Mouse (Mus musculus) liver, postnatal 0 days (tissue): ENCODE results near the gene Prkaa1. TPM values are rescaled to one million over a fixed set of nuclear protein-coding genes. Genes with fewer than 3 reads are reported as not detected.
"Not testable (repeated sequence)": the region's sequence is repeated elsewhere in the genome, so short reads cannot be mapped to it uniquely, and the experiment has no call there.

Source experiments
- ATAC-seq: fragments of 200-750 bp; cut with Nextera tagmentation; 2 replicates; pipeline ENCODE4 v1.8.0; 2017; ENCODE audit warnings: mild to moderate bottlenecking, moderate library complexity
- DNase-seq: peaks from one replicate; pipeline ENCODE4 v3.0.0-alpha.2; 2016
- H3K27ac ChIP-seq: fragments of 300-500 bp; sonication (generic); 2 replicates; pipeline ENCODE4 v1.5.1; 2014; ENCODE audit warnings: antibody characterized with exemption, moderate library complexity, mild to moderate bottlenecking, low read depth
- H3K27me3 ChIP-seq: fragments of 300-500 bp; sonication (generic); 2 replicates; pipeline ENCODE4 v1.6.1; 2014; ENCODE audit warnings: low read length, control low read depth, mixed read lengths; ENCODE audit not compliant: insufficient read depth
- H3K36me3 ChIP-seq: fragments of 300-500 bp; sonication (generic); replicated peaks from 2 replicates; pipeline ENCODE4 v1.6.1; 2014; ENCODE audit warnings: mild to moderate bottlenecking, control low read depth, low read length, moderate library complexity, mixed read lengths; ENCODE audit not compliant: insufficient read depth
- H3K4me1 ChIP-seq: fragments of 300-500 bp; sonication (generic); 2 replicates; pipeline ENCODE4 v1.6.1; 2014; ENCODE audit warnings: antibody characterized with exemption, mild to moderate bottlenecking, control low read depth; ENCODE audit not compliant: insufficient read depth
- H3K4me2 ChIP-seq: fragments of 300-500 bp; sonication (generic); 2 replicates; pipeline ENCODE4 v1.6.1; 2014; ENCODE audit warnings: low read depth, mild to moderate bottlenecking, low read length, moderate library complexity, mixed read lengths
- H3K4me3 ChIP-seq: fragments of 300-500 bp; sonication (generic); 2 replicates; pipeline ENCODE4 v1.5.1; 2014; ENCODE audit warnings: low read depth, low read length
- H3K9ac ChIP-seq: fragments of 300-500 bp; sonication (generic); replicated peaks from 2 replicates; pipeline ENCODE4 v1.6.1; 2014; ENCODE audit warnings: mild to moderate bottlenecking, moderate library complexity
- H3K9me3 ChIP-seq: fragments of 300-500 bp; sonication (generic); 2 replicates; pipeline ENCODE4 v1.6.1; 2016; ENCODE audit warnings: mild to moderate bottlenecking, control low read depth, low read length, mixed read lengths
- CTCF ChIP-seq: sonication (generic); IDR thresholded peaks from 2 replicates; pipeline ENCODE4 v1.5.1; 2016; ENCODE audit warnings: antibody characterized with exemption, low read depth
- EP300 ChIP-seq: IDR thresholded peaks from 2 replicates; pipeline ENCODE4 v1.6.1; 2016; ENCODE audit warnings: antibody characterized with exemption, low read depth, mild to moderate bottlenecking
- WGBS: fragments of 180-500 bp; shearing (Covaris S2); extraction: QIAGEN DNeasy Blood & Tissue Kit; methylation state at CpG from one replicate; pipeline ENCODE4 v1.1.7; 2014; ENCODE audit not compliant: insufficient replicate concordance; 5-methylcytosine and 5-hydroxymethylcytosine counted together
- polyA plus RNA-seq: library from polyadenylated mRNA; unstranded; fragments of >200 nt; fragmentation: Nextera tagmentation; extraction: Ambion mirVana; gene quantifications from 2 replicates; pipeline ENCODE4 v1.2.1, GENCODE M21; 2015

Gene Prkaa1
- polyA plus RNA-seq, 1 experiment from 2014 or later = 7.2 TPM

DNA sequence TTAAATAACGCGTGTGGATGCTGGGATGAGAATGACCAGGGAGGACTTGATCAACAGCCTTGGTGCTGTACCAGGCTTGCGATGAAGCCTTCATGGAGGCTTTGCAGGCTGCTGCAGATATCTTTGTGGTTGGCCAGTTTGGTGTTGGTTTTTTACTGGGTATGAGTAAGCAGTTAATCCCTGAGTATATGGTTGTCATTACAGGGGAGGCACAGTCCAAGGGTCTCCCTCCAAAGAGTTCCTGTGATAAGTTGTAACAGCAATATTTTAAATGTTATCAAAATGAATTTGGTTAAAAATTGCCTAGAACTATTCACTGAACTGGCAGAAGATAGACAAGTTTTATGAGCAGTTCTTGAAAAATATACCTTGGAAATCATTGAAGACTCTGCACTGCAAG, 65.5 kb downstream of the Prkaa1 start:
- WGBS = 93% methylated on average over 3 of the region's 3 CpGs
- H3K9me3 ChIP-seq = no peaks in the 10 kb centered on the region
- no peak for DNase-seq
- no peak for TF ChIP-seq EP300
- TF ChIP-seq CTCF = no peak
- H3K4me3 ChIP-seq = no peak overlapping the region
- no peak overlapping the region for H3K27ac ChIP-seq
- no peaks in the 10 kb centered on the region for H3K27me3 ChIP-seq
- peaks cover 10% of the 10 kb centered on the region for H3K36me3 ChIP-seq
- no peak overlapping the region for H3K9ac ChIP-seq
- no peaks in the 10 kb centered on the region for H3K4me1 ChIP-seq
- ATAC-seq = no peak
- no peak overlapping the region for H3K4me2 ChIP-seq

DNA sequence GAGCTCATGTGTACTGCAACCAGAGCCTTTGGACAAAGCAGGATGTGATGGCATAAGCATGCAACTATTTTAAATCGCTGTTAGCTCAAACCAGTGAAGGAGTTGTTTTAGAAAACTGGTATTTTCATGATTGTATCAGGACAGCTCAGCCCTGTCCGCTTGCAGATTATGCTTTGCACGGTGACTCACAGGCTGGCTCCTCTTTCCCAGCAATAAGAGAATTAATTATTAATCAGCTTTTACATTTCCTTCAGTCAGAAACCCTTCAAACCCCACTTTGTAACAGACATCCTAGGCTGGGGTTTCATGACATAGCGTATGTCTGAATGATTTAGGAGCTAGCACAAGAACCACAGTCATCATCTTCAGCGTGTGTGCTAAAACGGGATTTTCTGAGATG, 76.8 kb downstream of the Prkaa1 start:
- no peak for DNase-seq
- H3K27ac ChIP-seq = no peak overlapping the region
- no peak overlapping the region for H3K9ac ChIP-seq
- H3K4me1 ChIP-seq = no peaks in the 10 kb centered on the region
- ATAC-seq = no peak
- H3K36me3 ChIP-seq = 0 out of 2 replicates have a peak, but pooled peaks cover 4% of the 10 kb centered on the region
- H3K27me3 ChIP-seq = no peaks in the 10 kb centered on the region
- WGBS = 88% methylated on average over 6 of the region's 6 CpGs
- TF ChIP-seq EP300 = no peak
- TF ChIP-seq CTCF = no peak
- H3K4me3 ChIP-seq = no peak overlapping the region
- no peaks in the 10 kb centered on the region for H3K9me3 ChIP-seq
- H3K4me2 ChIP-seq = no peak overlapping the region

DNA sequence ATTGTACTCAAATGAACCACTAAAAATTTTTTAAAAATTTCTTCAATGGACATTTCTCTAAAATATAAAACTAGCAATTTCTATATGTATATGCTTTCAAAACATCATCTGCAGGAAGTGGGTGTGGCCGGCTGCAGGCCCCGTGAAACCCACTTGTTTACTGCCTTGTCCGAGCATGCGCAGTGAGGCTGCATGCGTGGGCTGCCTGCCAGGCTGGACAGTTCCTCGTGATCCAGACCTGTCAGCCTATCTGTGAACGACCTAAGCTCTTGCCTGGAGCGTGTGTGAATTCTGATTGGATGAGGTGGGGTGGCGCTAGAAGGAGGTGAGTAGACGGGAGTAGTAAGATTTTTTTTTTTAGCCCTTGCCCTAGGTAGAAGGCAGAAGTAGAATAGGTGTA, 87.1 kb downstream of the Prkaa1 start:
- DNase-seq, H3K4me3 ChIP-seq, H3K9ac ChIP-seq, H3K9me3 ChIP-seq, H3K27ac ChIP-seq, H3K27me3 ChIP-seq, H3K4me1 ChIP-seq, H3K36me3 ChIP-seq, H3K4me2 ChIP-seq, ATAC-seq: not testable (repeated sequence)
- 71% methylated on average over 10 of the region's 10 CpGs for WGBS

Other genes starting within 250 kb of the Prkaa1 start
- gene Mroh2b, start 245.1 kb upstream of the Prkaa1 start, polyA plus RNA-seq = not detected in 2 replicates
- not detected in 2 replicates for gene C7, start 80.1 kb upstream of the Prkaa1 start, polyA plus RNA-seq
- 2.1 and 2.7 TPM in 2 replicates for gene Card6, start 35.3 kb upstream of the Prkaa1 start, polyA plus RNA-seq
- 412 and 430 TPM in 2 replicates for gene Rpl37, start 27.2 kb upstream of the Prkaa1 start, polyA plus RNA-seq
- gene Ttc33, start 41.7 kb downstream of the Prkaa1 start, polyA plus RNA-seq = 16.3 and 16.5 TPM in 2 replicates
- gene Ptger4, start 100.3 kb downstream of the Prkaa1 start, polyA plus RNA-seq = 0.99 and 1.5 TPM in 2 replicates